Mouse (Mus musculus): Measurements from ENCODE around the gene Galnt2. TPM values are rescaled to one million over a fixed set of nuclear protein-coding genes. Genes with fewer than 3 reads are reported as not detected.

The Galnt2 gene
- polyA plus RNA-seq, 1 experiment from 2014 or later = 55.8 TPM

DNA sequence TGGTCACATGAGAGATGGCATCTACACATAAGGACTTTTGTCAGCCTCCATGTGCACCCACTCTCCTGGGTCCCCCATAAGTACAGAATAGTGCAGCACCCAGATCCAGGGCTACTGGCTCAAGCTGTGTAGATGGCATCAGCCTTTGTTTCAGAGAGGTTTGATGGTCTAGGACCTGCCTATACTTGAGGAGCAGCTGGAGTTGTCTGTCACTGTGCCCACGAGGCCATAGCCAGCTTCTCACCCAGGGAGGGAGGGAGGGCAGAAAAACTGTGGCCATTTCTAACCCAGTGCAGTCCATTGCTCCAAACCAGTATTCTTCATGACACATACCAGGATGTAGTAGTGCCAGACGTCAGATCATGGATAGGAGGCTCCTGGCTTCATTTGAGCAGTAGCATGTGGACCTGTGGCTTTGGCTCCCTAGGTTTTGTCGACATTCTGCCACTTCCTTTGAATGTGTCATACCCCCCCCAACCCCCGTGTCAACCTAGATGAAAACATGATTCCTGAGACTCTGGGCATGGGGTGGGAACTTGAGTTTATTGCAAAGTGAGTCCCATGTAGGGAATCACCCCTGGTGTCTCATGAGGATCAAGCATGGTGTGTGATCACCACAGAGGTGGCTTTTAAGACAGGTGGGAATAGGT, 57.1 kb downstream of the Galnt2 start:
- H3K4me2 ChIP-seq (ENCODE audit: low read depth, low read length) = no peak overlapping the region
- peaks cover 42% of the 10 kb centered on the region for H3K4me1 ChIP-seq (ENCODE audit: control insufficient read depth, insufficient read depth, low read length)
- no peak for ATAC-seq (ENCODE audit: low read depth)
- no peaks in the 10 kb centered on the region for H3K9me3 ChIP-seq (ENCODE audit: control insufficient read depth, low read length)
- no peak overlapping the region for H3K9ac ChIP-seq (replicated peaks; ENCODE audit: low read depth, low read length)
- H3K4me3 ChIP-seq (ENCODE audit: low read depth, low read length) = no peak overlapping the region
- no peaks in the 10 kb centered on the region for H3K27me3 ChIP-seq (ENCODE audit: control insufficient read depth, insufficient read depth, low read length)
- no peaks in the 10 kb centered on the region for H3K36me3 ChIP-seq (ENCODE audit: control insufficient read depth, insufficient read depth, low read length)
- H3K27ac ChIP-seq (ENCODE audit: low read depth, low read length) = no peak overlapping the region
- 85% methylated on average over 4 of the region's 4 CpGs for WGBS

DNA sequence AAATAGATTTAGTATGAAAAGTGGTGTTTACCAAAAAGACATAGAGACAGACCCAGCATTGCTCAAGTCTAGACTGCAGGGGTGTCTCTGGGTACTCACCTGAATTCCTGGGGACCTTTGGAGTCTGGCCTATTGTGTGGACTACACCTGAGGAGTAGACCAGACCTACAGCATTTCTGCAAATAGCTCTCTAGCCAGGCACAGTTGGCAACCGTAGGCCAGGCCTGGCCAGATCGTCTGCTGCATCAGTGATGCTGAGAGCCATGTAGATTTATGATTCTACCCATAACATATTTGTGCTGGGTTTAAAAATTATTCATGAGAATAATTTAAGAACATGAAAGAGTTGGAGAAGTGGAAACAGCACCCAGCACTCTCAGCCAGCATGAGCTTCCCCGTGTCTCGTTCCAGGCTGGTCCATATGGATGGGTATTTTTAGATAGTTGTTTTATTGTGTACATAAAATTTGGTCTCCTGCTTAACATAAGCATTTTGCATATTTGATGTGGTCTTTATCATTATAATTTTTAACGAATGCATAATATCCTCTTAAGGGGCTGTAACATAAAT, 58.4 kb downstream of the Galnt2 start:
- Histone ChIP-seq H3K4me2 (ENCODE audit: low read depth, low read length) (no peak overlapping the region), H3K36me3 (ENCODE audit: control insufficient read depth, insufficient read depth, low read length) (no peaks in the 10 kb centered on the region), H3K9ac (replicated peaks; ENCODE audit: low read depth, low read length) (no peak overlapping the region), H3K4me3 (ENCODE audit: low read depth, low read length) (no peak overlapping the region), H3K9me3 (ENCODE audit: control insufficient read depth, low read length) (no peaks in the 10 kb centered on the region), H3K27ac (ENCODE audit: low read depth, low read length) (no peak overlapping the region), H3K27me3 (ENCODE audit: control insufficient read depth, insufficient read depth, low read length) (no peaks in the 10 kb centered on the region), H3K4me1 (ENCODE audit: control insufficient read depth, insufficient read depth, low read length) (peaks cover 37% of the 10 kb centered on the region)
- 72% methylated on average over 5 of the region's 5 CpGs for WGBS
- no peak for ATAC-seq (ENCODE audit: low read depth)

DNA sequence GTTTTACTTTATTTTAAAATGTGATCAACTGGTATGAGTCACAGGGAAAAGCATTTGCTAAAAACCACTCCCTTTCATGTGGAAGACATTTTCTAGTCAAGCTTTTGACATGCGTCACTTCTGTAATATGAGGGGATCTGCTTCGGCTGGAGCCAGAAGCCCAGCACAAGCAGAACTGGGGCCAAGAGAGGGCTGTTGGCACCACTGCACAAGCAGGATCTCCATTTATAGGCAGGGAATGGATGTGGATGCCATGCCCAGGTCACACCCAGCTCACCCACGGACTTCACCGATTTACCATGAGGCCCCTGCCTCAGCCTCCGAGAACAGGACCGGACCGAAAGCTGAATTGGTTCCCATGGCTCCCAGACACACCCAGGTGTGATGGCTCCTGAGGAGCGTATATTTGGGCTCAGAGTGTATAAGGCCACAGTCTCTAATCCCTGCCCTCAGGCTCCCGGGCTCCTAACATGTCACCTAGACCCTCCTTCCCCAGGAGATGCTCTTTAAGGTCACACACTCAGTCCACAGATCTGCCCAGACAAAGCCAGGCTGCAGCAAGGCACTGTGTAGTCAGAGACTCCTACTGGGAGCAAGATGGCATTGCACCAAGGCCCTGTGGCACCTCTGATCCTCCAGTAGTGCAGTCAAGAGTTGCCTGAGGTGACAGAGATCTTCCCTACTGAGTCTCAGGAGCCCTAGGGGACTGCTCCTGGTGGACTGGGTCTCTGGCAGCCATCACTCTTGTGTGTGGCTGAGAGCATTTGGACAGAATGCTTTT, 59.9 kb downstream of the Galnt2 start:
- Histone ChIP-seq H3K27me3 (ENCODE audit: control insufficient read depth, insufficient read depth, low read length) (no peaks in the 10 kb centered on the region), H3K4me1 (ENCODE audit: control insufficient read depth, insufficient read depth, low read length) (peaks cover 30% of the 10 kb centered on the region), H3K4me2 (ENCODE audit: low read depth, low read length) (no peak overlapping the region), H3K27ac (ENCODE audit: low read depth, low read length) (no peak overlapping the region), H3K4me3 (ENCODE audit: low read depth, low read length) (no peak overlapping the region), H3K9me3 (ENCODE audit: control insufficient read depth, low read length) (no peaks in the 10 kb centered on the region), H3K36me3 (ENCODE audit: control insufficient read depth, insufficient read depth, low read length) (no peaks in the 10 kb centered on the region), H3K9ac (replicated peaks; ENCODE audit: low read depth, low read length) (no peak overlapping the region)
- 92% methylated on average over 9 of the region's 9 CpGs for WGBS
- ATAC-seq (ENCODE audit: low read depth) = no peak

DNA sequence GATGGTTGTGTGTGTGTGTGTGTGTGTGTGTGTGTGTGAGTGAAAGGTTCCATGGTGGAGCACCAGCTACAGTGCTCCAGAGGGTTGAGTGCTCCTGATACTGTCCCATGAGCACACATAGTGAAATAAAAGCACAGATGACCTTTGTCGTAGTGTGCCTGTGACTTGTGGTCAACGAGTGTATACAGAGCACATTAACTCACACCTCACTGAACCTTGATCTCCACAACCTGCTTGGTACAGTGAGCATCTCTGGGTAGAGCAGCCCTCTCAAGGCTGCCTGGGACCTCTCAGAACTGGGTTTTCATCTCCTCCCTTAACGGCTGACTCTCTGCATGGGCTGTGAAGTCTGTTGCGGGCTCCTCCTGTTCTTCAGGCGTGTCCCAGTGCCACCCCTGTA, 60.5 kb downstream of the Galnt2 start:
- Histone ChIP-seq H3K9ac (replicated peaks; ENCODE audit: low read depth, low read length) (no peak overlapping the region), H3K4me2 (ENCODE audit: low read depth, low read length) (no peak overlapping the region), H3K4me1 (ENCODE audit: control insufficient read depth, insufficient read depth, low read length) (peaks cover 25% of the 10 kb centered on the region), H3K27ac (ENCODE audit: low read depth, low read length) (no peak overlapping the region), H3K36me3 (ENCODE audit: control insufficient read depth, insufficient read depth, low read length) (no peaks in the 10 kb centered on the region), H3K4me3 (ENCODE audit: low read depth, low read length) (no peak overlapping the region), H3K27me3 (ENCODE audit: control insufficient read depth, insufficient read depth, low read length) (no peaks in the 10 kb centered on the region), H3K9me3 (ENCODE audit: control insufficient read depth, low read length) (no peaks in the 10 kb centered on the region)
- WGBS = 84% methylated on average over 5 of the region's 5 CpGs
- ATAC-seq (ENCODE audit: low read depth) = no peak

DNA sequence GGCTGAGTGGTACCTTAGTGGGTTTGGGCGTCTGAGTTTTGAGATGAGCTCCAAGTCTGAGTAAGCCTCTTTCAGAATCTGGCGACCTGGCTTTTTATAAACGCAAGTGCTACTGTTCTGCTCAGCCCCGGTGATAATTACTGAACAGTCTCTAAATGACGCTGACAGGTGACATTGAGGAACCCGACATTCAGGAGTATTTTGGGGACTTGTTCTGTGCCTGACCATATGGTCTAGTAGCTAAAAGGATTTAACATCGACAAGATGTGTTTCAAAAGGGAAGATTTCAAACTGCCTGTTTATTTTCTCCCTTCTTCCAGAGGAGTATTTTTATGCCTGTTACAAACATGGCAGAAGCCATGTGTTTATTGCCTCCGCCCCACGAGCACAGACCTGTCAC, 61.8 kb downstream of the Galnt2 start:
- Histone ChIP-seq H3K4me3 (ENCODE audit: low read depth, low read length) (no peak overlapping the region), H3K27ac (ENCODE audit: low read depth, low read length) (no peak overlapping the region), H3K27me3 (ENCODE audit: control insufficient read depth, insufficient read depth, low read length) (no peaks in the 10 kb centered on the region), H3K36me3 (ENCODE audit: control insufficient read depth, insufficient read depth, low read length) (no peaks in the 10 kb centered on the region), H3K4me1 (ENCODE audit: control insufficient read depth, insufficient read depth, low read length) (peaks cover 21% of the 10 kb centered on the region), H3K9me3 (ENCODE audit: control insufficient read depth, low read length) (no peaks in the 10 kb centered on the region), H3K9ac (replicated peaks; ENCODE audit: low read depth, low read length) (no peak overlapping the region), H3K4me2 (ENCODE audit: low read depth, low read length) (no peak overlapping the region)
- 81% methylated on average over 9 of the region's 9 CpGs for WGBS
- no peak for ATAC-seq (ENCODE audit: low read depth)

DNA sequence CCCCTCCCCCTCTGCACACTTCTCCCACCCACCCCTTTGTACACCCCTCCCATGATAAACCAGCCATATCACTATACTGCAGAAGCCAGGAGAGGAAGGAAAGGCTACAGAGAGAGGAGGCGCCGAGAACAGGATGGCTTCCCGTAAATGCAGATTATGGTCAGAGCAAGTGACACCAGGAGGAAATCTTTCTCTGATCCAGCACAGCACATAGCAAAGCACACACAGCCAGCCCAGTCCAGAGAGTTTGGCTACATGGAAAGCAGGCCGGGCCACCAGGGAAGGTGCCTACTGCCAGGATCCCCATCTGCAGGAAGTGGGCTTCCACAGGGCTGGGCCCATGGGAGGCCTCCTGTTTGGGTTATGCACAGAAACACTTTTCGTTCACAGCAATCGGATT, 63.2 kb downstream of the Galnt2 start:
- no peaks in the 10 kb centered on the region for H3K9me3 ChIP-seq (ENCODE audit: control insufficient read depth, low read length)
- no peak overlapping the region for H3K9ac ChIP-seq (replicated peaks; ENCODE audit: low read depth, low read length)
- no peaks in the 10 kb centered on the region for H3K27me3 ChIP-seq (ENCODE audit: control insufficient read depth, insufficient read depth, low read length)
- H3K4me2 ChIP-seq (ENCODE audit: low read depth, low read length) = no peak overlapping the region
- peaks cover 21% of the 10 kb centered on the region for H3K4me1 ChIP-seq (ENCODE audit: control insufficient read depth, insufficient read depth, low read length)
- peak overlapping the region; percentile 48; the same call in 1 of the 2 replicates for H3K27ac ChIP-seq (ENCODE audit: low read depth, low read length)
- peak; percentile 34; the same call in 1 of the 2 replicates for ATAC-seq (ENCODE audit: low read depth)
- H3K4me3 ChIP-seq (ENCODE audit: low read depth, low read length) = no peak overlapping the region
- no peaks in the 10 kb centered on the region for H3K36me3 ChIP-seq (ENCODE audit: control insufficient read depth, insufficient read depth, low read length)
- 43% methylated on average over 6 of the region's 6 CpGs for WGBS

DNA sequence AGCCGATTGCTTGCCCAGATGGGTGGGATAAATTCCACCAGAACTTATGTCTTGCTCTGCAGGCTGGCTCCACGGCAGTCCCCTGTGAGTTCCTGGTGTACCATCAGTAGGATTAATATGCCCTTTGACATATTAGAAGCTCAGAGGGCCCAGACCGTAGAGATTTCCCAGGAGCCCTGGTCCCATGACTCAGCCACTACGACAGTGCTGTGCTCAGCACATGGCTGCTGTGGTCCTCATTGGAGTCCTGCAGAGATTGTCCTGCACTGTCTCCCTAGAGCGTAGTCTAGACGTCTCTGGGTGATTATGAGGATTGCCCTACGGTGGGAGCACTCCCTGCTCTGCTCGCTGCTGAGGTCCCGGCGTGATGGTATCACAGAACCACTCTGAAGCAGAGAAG, 63.7 kb downstream of the Galnt2 start:
- peak; percentile 24; the same call in 1 of the 2 replicates for ATAC-seq (ENCODE audit: low read depth)
- 50% methylated on average over 10 of the region's 10 CpGs for WGBS
- Histone ChIP-seq H3K4me3 (ENCODE audit: low read depth, low read length) (no peak overlapping the region), H3K27ac (ENCODE audit: low read depth, low read length) (no peak overlapping the region; the same call in 1 of the 2 replicates), H3K36me3 (ENCODE audit: control insufficient read depth, insufficient read depth, low read length) (no peaks in the 10 kb centered on the region), H3K4me1 (ENCODE audit: control insufficient read depth, insufficient read depth, low read length) (peaks cover 21% of the 10 kb centered on the region), H3K9me3 (ENCODE audit: control insufficient read depth, low read length) (no peaks in the 10 kb centered on the region), H3K4me2 (ENCODE audit: low read depth, low read length) (no peak overlapping the region), H3K9ac (replicated peaks; ENCODE audit: low read depth, low read length) (no peak overlapping the region), H3K27me3 (ENCODE audit: control insufficient read depth, insufficient read depth, low read length) (no peaks in the 10 kb centered on the region)

DNA sequence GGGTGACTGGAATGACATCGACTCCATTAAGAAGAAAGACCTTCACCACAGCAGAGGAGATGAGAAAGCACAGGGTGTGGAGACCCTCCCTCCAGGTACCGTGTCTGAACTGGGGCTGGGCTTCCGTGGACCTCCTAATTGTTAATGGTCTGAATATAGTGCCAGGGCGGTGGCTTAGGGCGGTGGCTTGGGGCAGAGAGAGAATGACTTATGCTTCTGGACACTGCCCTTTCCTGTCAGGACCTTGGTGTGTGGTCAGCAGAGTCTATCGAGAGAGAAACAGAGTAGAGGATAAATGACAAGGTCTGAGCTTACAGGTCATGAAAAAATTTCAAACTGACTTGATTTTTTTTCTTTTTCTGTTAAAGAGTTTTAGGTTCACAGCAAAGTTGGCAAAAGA, 64.2 kb downstream of the Galnt2 start:
- no peaks in the 10 kb centered on the region for H3K36me3 ChIP-seq (ENCODE audit: control insufficient read depth, insufficient read depth, low read length)
- H3K9me3 ChIP-seq (ENCODE audit: control insufficient read depth, low read length) = no peaks in the 10 kb centered on the region
- H3K27ac ChIP-seq (ENCODE audit: low read depth, low read length) = no peak overlapping the region
- no peaks in the 10 kb centered on the region for H3K27me3 ChIP-seq (ENCODE audit: control insufficient read depth, insufficient read depth, low read length)
- ATAC-seq (ENCODE audit: low read depth) = no peak
- no peak overlapping the region for H3K4me3 ChIP-seq (ENCODE audit: low read depth, low read length)
- H3K4me1 ChIP-seq (ENCODE audit: control insufficient read depth, insufficient read depth, low read length) = peaks cover 21% of the 10 kb centered on the region
- H3K9ac ChIP-seq (replicated peaks; ENCODE audit: low read depth, low read length) = no peak overlapping the region
- WGBS = 86% methylated on average over 6 of the region's 6 CpGs
- no peak overlapping the region for H3K4me2 ChIP-seq (ENCODE audit: low read depth, low read length)

DNA sequence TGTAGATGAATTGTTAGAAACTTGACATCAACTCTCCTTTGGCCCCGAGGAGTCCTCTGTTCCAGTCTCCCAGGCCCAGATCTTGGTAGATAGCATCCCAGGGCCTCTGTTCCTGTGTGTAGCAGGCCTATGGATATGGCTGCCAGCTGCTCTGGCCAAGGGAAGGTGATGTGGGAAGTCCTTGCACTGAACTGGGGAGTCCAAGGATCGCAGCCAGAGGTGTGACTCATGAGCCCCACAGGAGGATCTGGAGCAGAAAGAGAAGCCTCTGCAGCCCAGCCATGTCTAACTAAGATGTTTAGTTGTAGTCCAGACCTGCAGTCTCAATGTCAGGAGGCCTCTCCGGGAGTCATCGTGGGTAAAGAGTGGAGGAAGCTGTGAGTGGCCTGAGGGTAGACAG, 70.3 kb downstream of the Galnt2 start:
- no peaks in the 10 kb centered on the region for H3K9me3 ChIP-seq (ENCODE audit: control insufficient read depth, low read length)
- ATAC-seq (ENCODE audit: low read depth) = no peak

More for the DNA sequence above, 70.3 kb downstream of the Galnt2 start:
- no peak overlapping the region for H3K27ac ChIP-seq (ENCODE audit: low read depth, low read length)
- no peaks in the 10 kb centered on the region for H3K27me3 ChIP-seq (ENCODE audit: control insufficient read depth, insufficient read depth, low read length)
- H3K9ac ChIP-seq (replicated peaks; ENCODE audit: low read depth, low read length) = no peak overlapping the region
- no peaks in the 10 kb centered on the region for H3K4me1 ChIP-seq (ENCODE audit: control insufficient read depth, insufficient read depth, low read length)
- no peak overlapping the region for H3K4me3 ChIP-seq (ENCODE audit: low read depth, low read length)
- no peak overlapping the region for H3K4me2 ChIP-seq (ENCODE audit: low read depth, low read length)
- 95% methylated on average over 4 of the region's 4 CpGs for WGBS
- no peaks in the 10 kb centered on the region for H3K36me3 ChIP-seq (ENCODE audit: control insufficient read depth, insufficient read depth, low read length)

All from neural tube, embryonic 14.5 days (tissue).